Mouse (Mus musculus): Measurements from ENCODE around the gene Tyms. TPM values are rescaled to one million over a fixed set of nuclear protein-coding genes. Genes with fewer than 3 reads are reported as not detected.

The Tyms gene
- 38.1 and 119 TPM in 2 replicates for polyA plus RNA-seq (2012; rRNA removed)
- polyA plus RNA-seq (2014; fragmentation: Nextera tagmentation; extraction: Ambion mirVana), result 252 and 265 TPM in 2 replicates

- Histone ChIP-seq H3K36me3 (replicated peaks; ENCODE audit: control insufficient read depth, insufficient read depth, low read depth) (peaks cover 37% of the 10 kb centered on the region), H3K9ac (replicated peaks) (peak within 1 kb of the TSS; percentile 97), H3K27me3 (ENCODE audit: control insufficient read depth, insufficient read depth, low read length) (no peaks in the 10 kb centered on the region), H3K4me1 (replicated peaks; ENCODE audit: control insufficient read depth in 2 of 2, insufficient read depth in 2 of 2, low read length in 1 of 2) (peaks cover 3 to 7% of the 10 kb centered on the region in 2 experiments), H3K27ac (peak within 1 kb of the TSS; percentile 29), H3K4me2 (ENCODE audit: low read depth) (peak within 1 kb of the TSS; percentile 95), H3K9me3 (ENCODE audit: control insufficient read depth, low read length) (no peaks in the 10 kb centered on the region), H3K4me3 (ENCODE audit: insufficient read depth in 1 of 2, low read depth in 2 of 2, low read length in 2 of 2) (peak within 1 kb of the TSS; percentile 70 to 76)
- ATAC-seq (ENCODE audit: insufficient read depth), result peak; percentile 84
- TF ChIP-seq EP300 (IDR thresholded peaks at IDR 0.05; ENCODE audit: low read depth) (peak; percentile 20; the same call in 1 of the 2 replicates), CTCF (IDR thresholded peaks at IDR 0.05; ENCODE audit: low read depth) (peak; percentile 25; the same call in 1 of the 2 replicates)
- WGBS (ENCODE audit: insufficient replicate concordance), result under 1% methylated on average over 45 of the region's 45 CpGs
- DNase-seq (ENCODE audit: low read depth in 3 of 3, low spot score in 3 of 3), result peak; percentile 66 to 68 (median 68)
These were observed at the start of gene Tyms for GRCm38 (mm10) chr5:30072825-30073821. Gene Tyms (minus strand): TSS chr5:30073617.

GRCm38 (mm10) chr5:30122481-30122880 lies 49.1 kb upstream of the Tyms start:
- no peaks in the 10 kb centered on the region for H3K9me3 ChIP-seq (ENCODE audit: control insufficient read depth, low read length)
- no peak overlapping the region for H3K4me2 ChIP-seq (ENCODE audit: low read depth)
- H3K4me3 ChIP-seq (ENCODE audit: insufficient read depth in 1 of 2, low read depth in 2 of 2, low read length in 2 of 2), result no peak overlapping the region
- 81% methylated on average over 6 of the region's 6 CpGs for WGBS (ENCODE audit: insufficient replicate concordance)
- no peaks in the 10 kb centered on the region for H3K27me3 ChIP-seq (ENCODE audit: control insufficient read depth, insufficient read depth, low read length)
- no peak overlapping the region for H3K9ac ChIP-seq (replicated peaks)
- ATAC-seq (ENCODE audit: insufficient read depth), result no peak
- no peak for DNase-seq (ENCODE audit: low read depth in 3 of 3, low spot score in 3 of 3)
- peaks cover 54% of the 10 kb centered on the region for H3K36me3 ChIP-seq (replicated peaks; ENCODE audit: control insufficient read depth, insufficient read depth, low read depth)
- H3K27ac ChIP-seq, result no peak overlapping the region
- no peaks in the 10 kb centered on the region for H3K4me1 ChIP-seq (replicated peaks; ENCODE audit: control insufficient read depth in 2 of 2, insufficient read depth in 2 of 2, low read length in 1 of 2)
- no peak for TF ChIP-seq EP300 (IDR thresholded peaks at IDR 0.05; ENCODE audit: low read depth)
- TF ChIP-seq CTCF (IDR thresholded peaks at IDR 0.05; ENCODE audit: low read depth), result no peak

- DNase-seq (ENCODE audit: low read depth in 3 of 3, low spot score in 3 of 3) (no peak), ATAC-seq (ENCODE audit: insufficient read depth) (no peak)
- no peak overlapping the region for H3K4me3 ChIP-seq (ENCODE audit: insufficient read depth in 1 of 2, low read depth in 2 of 2, low read length in 2 of 2)
- peaks cover under 1% of the 10 kb centered on the region for H3K27me3 ChIP-seq (ENCODE audit: control insufficient read depth, insufficient read depth, low read length)
- H3K9ac ChIP-seq (replicated peaks), result no peak overlapping the region
- TF ChIP-seq EP300 (IDR thresholded peaks at IDR 0.05; ENCODE audit: low read depth) (no peak), CTCF (IDR thresholded peaks at IDR 0.05; ENCODE audit: low read depth) (no peak)
- 74% methylated on average over 7 of the region's 7 CpGs for WGBS (ENCODE audit: insufficient replicate concordance)
- no peaks in the 10 kb centered on the region for H3K9me3 ChIP-seq (ENCODE audit: control insufficient read depth, low read length)
- no peak overlapping the region for H3K27ac ChIP-seq
- H3K4me1 ChIP-seq (replicated peaks; ENCODE audit: control insufficient read depth in 2 of 2, insufficient read depth in 2 of 2, low read length in 1 of 2), result no peaks in the 10 kb centered on the region
- no peak overlapping the region for H3K4me2 ChIP-seq (ENCODE audit: low read depth)
- H3K36me3 ChIP-seq (replicated peaks; ENCODE audit: control insufficient read depth, insufficient read depth, low read depth), result peaks cover 43% of the 10 kb centered on the region
These were observed 46.7 kb upstream of the Tyms start for GRCm38 (mm10) chr5:30120106-30120505.

GRCm38 (mm10) chr5:30119163-30119562 lies 45.7 kb upstream of the Tyms start:
- no peak overlapping the region for H3K4me2 ChIP-seq (ENCODE audit: low read depth)
- no peak overlapping the region for H3K27ac ChIP-seq
- TF ChIP-seq EP300 (IDR thresholded peaks at IDR 0.05; ENCODE audit: low read depth) (no peak), CTCF (IDR thresholded peaks at IDR 0.05; ENCODE audit: low read depth) (no peak)
- ATAC-seq (ENCODE audit: insufficient read depth) (no peak), DNase-seq (ENCODE audit: low read depth in 3 of 3, low spot score in 3 of 3) (no peak)
- WGBS (ENCODE audit: insufficient replicate concordance), result 83% methylated on average over 6 of the region's 6 CpGs
- H3K9ac ChIP-seq (replicated peaks), result no peak overlapping the region
- H3K36me3 ChIP-seq (replicated peaks; ENCODE audit: control insufficient read depth, insufficient read depth, low read depth), result peaks cover 35% of the 10 kb centered on the region
- no peak overlapping the region for H3K4me3 ChIP-seq (ENCODE audit: insufficient read depth in 1 of 2, low read depth in 2 of 2, low read length in 2 of 2)
- no peaks in the 10 kb centered on the region for H3K9me3 ChIP-seq (ENCODE audit: control insufficient read depth, low read length)
- no peaks in the 10 kb centered on the region for H3K4me1 ChIP-seq (replicated peaks; ENCODE audit: control insufficient read depth in 2 of 2, insufficient read depth in 2 of 2, low read length in 1 of 2)
- H3K27me3 ChIP-seq (ENCODE audit: control insufficient read depth, insufficient read depth, low read length), result peaks cover 10% of the 10 kb centered on the region

GRCm38 (mm10) chr5:30118018-30118417 lies 44.6 kb upstream of the Tyms start:
- Histone ChIP-seq H3K27me3 (ENCODE audit: control insufficient read depth, insufficient read depth, low read length) (peaks cover 21% of the 10 kb centered on the region), H3K9me3 (ENCODE audit: control insufficient read depth, low read length) (no peaks in the 10 kb centered on the region), H3K9ac (replicated peaks) (no peak overlapping the region), H3K4me3 (ENCODE audit: insufficient read depth in 1 of 2, low read depth in 2 of 2, low read length in 2 of 2) (no peak overlapping the region), H3K36me3 (replicated peaks; ENCODE audit: control insufficient read depth, insufficient read depth, low read depth) (peaks cover 29% of the 10 kb centered on the region), H3K4me1 (replicated peaks; ENCODE audit: control insufficient read depth in 2 of 2, insufficient read depth in 2 of 2, low read length in 1 of 2) (no peaks in the 10 kb centered on the region), H3K27ac (no peak overlapping the region), H3K4me2 (ENCODE audit: low read depth) (no peak overlapping the region)
- no peak for DNase-seq (ENCODE audit: low read depth in 3 of 3, low spot score in 3 of 3)
- 62% methylated on average over 1 of the region's 1 CpGs for WGBS (ENCODE audit: insufficient replicate concordance)
- TF ChIP-seq EP300 (IDR thresholded peaks at IDR 0.05; ENCODE audit: low read depth) (no peak), CTCF (IDR thresholded peaks at IDR 0.05; ENCODE audit: low read depth) (no peak)
- no peak for ATAC-seq (ENCODE audit: insufficient read depth)
